ENCODE assay signal across 9 mouse cellular contexts in genomic region chr17:25716711-25717637, GRCm38 (mm10). TPM values are rescaled to one million over a fixed set of nuclear protein-coding genes. Genes with fewer than 3 reads are reported as not detected.
DNase-seq lines count a peak whose midpoint lies in the region; ATAC-seq lines count a peak whose summit lies in the region.
"Had no signal": no experiment of that assay in that cellular context is flagged by ENCODE, and none has a peak within 500 bp of the region (broad histone marks: within the 10 kb centered on the region; RNA-seq: fewer than 3 reads in every experiment).

Gene Gng13, plus strand, starts transcription at chr17:25717171.

- ATAC-seq in hindbrain, embryonic 14.5 days (ENCODE audit: low FRiP score), result no peak
- ATAC-seq in neural tube, embryonic 14.5 days (ENCODE audit: low read depth), result no peak

- peak within 1 kb of the TSS; percentile 54 for H3K9ac ChIP-seq in hindbrain, embryonic 14.5 days
- H3K9ac ChIP-seq in neural tube, embryonic 14.5 days (replicated peaks; ENCODE audit: low read depth, low read length), result peak within 1 kb of the TSS; percentile 53

- H3K27ac ChIP-seq in hindbrain, embryonic 14.5 days, result no peak within 1 kb of the TSS
- peak within 1 kb of the TSS; percentile 66 for H3K27ac ChIP-seq in limb, embryonic 10.5 days
- H3K27ac ChIP-seq in neural tube, embryonic 14.5 days (ENCODE audit: low read depth, low read length), result no peak within 1 kb of the TSS

- H3K36me3 ChIP-seq in hindbrain, embryonic 14.5 days (replicated peaks; ENCODE audit: control insufficient read depth, insufficient read depth), result no peaks in the 10 kb centered on the region
- H3K36me3 ChIP-seq in limb, embryonic 10.5 days, result peaks cover 37% of the 10 kb centered on the region
- H3K36me3 ChIP-seq in neural tube, embryonic 14.5 days (ENCODE audit: control insufficient read depth, insufficient read depth, low read length), result no peaks in the 10 kb centered on the region

- 2% methylated on average over 45 of the region's 45 CpGs for WGBS in hindbrain, embryonic 14.5 days
- 2% methylated on average over 45 of the region's 45 CpGs for WGBS in limb, embryonic 10.5 days
- WGBS in neural tube, embryonic 14.5 days, result 2% methylated on average over 41 of the region's 45 CpGs

- peak within 1 kb of the TSS; percentile 35 for H3K4me3 ChIP-seq in hindbrain, embryonic 14.5 days (replicated peaks; ENCODE audit: low read length)
- peak within 1 kb of the TSS; percentile 53 for H3K4me3 ChIP-seq in limb, embryonic 10.5 days
- H3K4me3 ChIP-seq in neural tube, embryonic 14.5 days (ENCODE audit: low read depth, low read length), result peak within 1 kb of the TSS; percentile 30
- H3K4me3 ChIP-seq: megakaryocyte, embryonic 14.5 days had no signal

- H3K4me1 ChIP-seq in hindbrain, embryonic 14.5 days (replicated peaks; ENCODE audit: control insufficient read depth, insufficient read depth, low read length), result 0 out of 2 replicates have a peak, but pooled peaks cover 7% of the 10 kb centered on the region
- peaks cover 24% of the 10 kb centered on the region for H3K4me1 ChIP-seq in limb, embryonic 10.5 days
- H3K4me1 ChIP-seq in neural tube, embryonic 14.5 days (ENCODE audit: control insufficient read depth, insufficient read depth, low read length), result no peaks in the 10 kb centered on the region

- peak within 1 kb of the TSS; percentile 72 for H3K4me2 ChIP-seq in hindbrain, embryonic 14.5 days (replicated peaks)
- H3K4me2 ChIP-seq in neural tube, embryonic 14.5 days (ENCODE audit: low read depth, low read length), result peak within 1 kb of the TSS; percentile 58

- peaks cover 18% of the 10 kb centered on the region for H3K27me3 ChIP-seq in hindbrain, embryonic 14.5 days (ENCODE audit: control insufficient read depth, insufficient read depth, low read length)
- H3K27me3 ChIP-seq in limb, embryonic 10.5 days (ENCODE audit: low read depth, poor library complexity, severe bottlenecking), result peaks cover 36% of the 10 kb centered on the region
- H3K27me3 ChIP-seq in neural tube, embryonic 14.5 days (ENCODE audit: control insufficient read depth, insufficient read depth, low read length), result peaks cover 17% of the 10 kb centered on the region

- no peak for DNase-seq in layer of hippocampus, adult 8-10 months (ENCODE audit: low spot score in 2 of 2)
- no peak for DNase-seq in layer of hippocampus, adult 9-10 months (ENCODE audit: low spot score)
- DNase-seq in embryo, embryonic 9.5 days (ENCODE audit: extremely low spot score), result peak; percentile 53
- no peak for DNase-seq in hindbrain, embryonic 14.5 days (ENCODE audit: low spot score)
- DNase-seq in limb, embryonic 10.5 days (ENCODE audit: low spot score), result peak; percentile 63
- DNase-seq in urinary bladder, postnatal 10 days (ENCODE audit: low spot score), result no peak
- DNase-seq in gastrocnemius, adult 18-20 months (ENCODE audit: low spot score), result no peak

- no peaks in the 10 kb centered on the region for H3K9me3 ChIP-seq in hindbrain, embryonic 14.5 days (ENCODE audit: control insufficient read depth, low read length)
- no peaks in the 10 kb centered on the region for H3K9me3 ChIP-seq in limb, embryonic 10.5 days (replicated peaks)
- H3K9me3 ChIP-seq in neural tube, embryonic 14.5 days (ENCODE audit: control insufficient read depth, low read length), result no peaks in the 10 kb centered on the region

RNA-seq across cellular contexts. Expression of gene Gng13, which starts in this region (rescaled TPM):
- 100 to 1,000 TPM; 115 to 135 (median 117) TPM for total RNA-seq in layer of hippocampus, adult 8-10 months (2022)
- polyA plus RNA-seq in hindbrain, embryonic 14.5 days (2014; fragmentation: Nextera tagmentation; extraction: Ambion mirVana), result 8.1 and 10.0 TPM in 2 replicates
- polyA plus RNA-seq in limb, embryonic 10.5 days (2016; fragmentation: Nextera tagmentation; extraction: Ambion mirVana), result 2.0 TPM in 2 replicates
- 2.6 and 9.0 TPM in 2 replicates for polyA plus RNA-seq in neural tube, embryonic 14.5 days (2014; fragmentation: Nextera tagmentation; extraction: Ambion mirVana)
- not detected for total RNA-seq in gastrocnemius, adult 18-20 months (2021)

Comparison
In these comparisons a context has a peak if more than half of its experiments do, and no peak if none do; other contexts are left out.
1. RNA of gene Gng13 (total RNA-seq): 115 to 135 TPM in layer of hippocampus, adult 8-10 months; not detected in gastrocnemius, adult 18-20 months; every median in the first group is over 10 times any median in the second.
2. DNase-seq: peak in embryo, embryonic 9.5 days (single experiment) and limb, embryonic 10.5 days (single experiment); none in layer of hippocampus, adult 8-10 months (0 of 2), layer of hippocampus, adult 9-10 months (single experiment), hindbrain, embryonic 14.5 days (single experiment), urinary bladder, postnatal 10 days (single experiment) and gastrocnemius, adult 18-20 months (single experiment).
3. Peak in every context shown above with its lines, with median percentiles within 50 percentile points of each other: H3K4me3 ChIP-seq.